Mouse (Mus musculus) erythroblast, embryonic 14.5 days (primary cell): ENCODE data around the gene Wdr18.

Experiments used
- GATA1 ChIP-seq: IDR thresholded peaks from 2 replicates; pipeline ENCODE4 v1.6.1; 2012; ENCODE audit warnings: low read length, inconsistent platforms, mixed read lengths
- TAL1 ChIP-seq: IDR thresholded peaks from 3 replicates; pipeline ENCODE4 v1.6.1; 2012; ENCODE audit warnings: low read length, inconsistent platforms, mixed read lengths

DNA sequence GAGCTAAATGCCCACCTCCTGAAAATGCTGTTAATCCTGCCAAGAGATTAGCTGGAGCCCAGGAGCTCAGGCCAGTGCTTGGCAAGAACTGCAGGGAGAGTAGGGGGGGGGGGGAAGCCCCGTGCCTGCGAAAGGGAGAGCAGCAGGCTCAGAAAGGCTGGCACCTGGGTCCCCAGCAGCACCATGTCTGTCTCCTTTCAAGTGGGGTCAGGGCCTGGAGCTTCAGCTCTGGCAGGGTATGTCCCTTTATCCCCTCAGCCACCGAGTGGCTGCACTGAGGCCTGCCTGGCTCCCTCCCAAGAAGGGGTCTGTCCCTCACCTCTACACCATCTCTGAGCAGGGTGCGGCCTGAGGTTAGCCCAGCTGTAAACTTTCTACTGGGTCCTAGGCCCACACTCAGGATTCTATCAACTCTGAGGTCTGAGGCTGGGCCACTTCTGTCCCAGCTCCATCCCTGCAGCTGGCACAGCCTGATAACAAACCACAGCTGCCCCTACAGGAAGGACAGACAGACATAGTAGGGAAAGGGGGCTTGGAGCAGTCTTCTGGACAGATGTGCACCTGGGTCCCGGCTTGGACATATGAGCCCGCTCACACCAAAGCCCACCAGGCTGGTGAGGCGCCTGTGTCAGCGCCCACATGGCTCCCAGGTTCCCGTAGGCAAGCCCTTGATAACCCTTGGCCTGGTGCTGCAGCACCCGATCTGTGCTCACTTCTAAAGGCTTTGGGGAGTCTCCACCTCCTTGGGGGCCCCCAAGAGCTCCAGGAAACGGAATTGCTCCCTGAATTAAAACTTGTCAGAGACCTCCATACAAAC, 45.6 kb upstream of the Wdr18 start:
- TF ChIP-seq GATA1, result no peak
- TF ChIP-seq TAL1, result peak; percentile 69
